ENCODE assay signal across 19 mouse cellular contexts in genomic region chr13:41410191-41411074, GRCm38 (mm10).
DNase-seq lines count a peak whose midpoint lies in the region; ATAC-seq and TF ChIP-seq lines count a peak whose summit lies in the region.
"Had no signal": no experiment of that assay in that cellular context is flagged by ENCODE, and none has a peak within 500 bp of the region (broad histone marks: within the 10 kb centered on the region; RNA-seq: fewer than 3 reads in every experiment).

No protein-coding gene starts in this region.

- H3K4me1 ChIP-seq in lung, embryonic 15.5 days: no peaks in the 10 kb centered on the region
- no peaks in the 10 kb centered on the region; the same call in none of the 2 replicates for H3K4me1 ChIP-seq in lung, adult 2 months (ENCODE audit: control insufficient read depth, insufficient read depth, low read length)
- no peaks in the 10 kb centered on the region for H3K4me1 ChIP-seq in midbrain, embryonic 11.5 days (ENCODE audit: control insufficient read depth, insufficient read depth, low read length)
- no peaks in the 10 kb centered on the region for H3K4me1 ChIP-seq in midbrain, embryonic 16.5 days (ENCODE audit: control insufficient read depth, insufficient read depth, low read length)
- H3K4me1 ChIP-seq: embryonic facial prominence, embryonic 10.5 days; forebrain, embryonic 13.5 days; heart, embryonic 12.5 days had no signal

- TF ChIP-seq POLR2A in lung, adult 2 months (IDR thresholded peaks at IDR 0.05; ENCODE audit: borderline replicate concordance, extremely low read depth, low read depth, low read length): no peak

- intact Hi-C loops in heart, postnatal 36 days (cut with DNase I): no loop called here

- H3K27me3 ChIP-seq in lung, embryonic 15.5 days: no peaks in the 10 kb centered on the region
- no peaks in the 10 kb centered on the region for H3K27me3 ChIP-seq in midbrain, embryonic 11.5 days (ENCODE audit: control insufficient read depth, insufficient read depth, low read length)
- H3K27me3 ChIP-seq in midbrain, embryonic 16.5 days (ENCODE audit: control insufficient read depth, insufficient read depth, low read depth, low read length): no peaks in the 10 kb centered on the region
- H3K27me3 ChIP-seq: forebrain, embryonic 13.5 days had no signal

- H3K4me2 ChIP-seq in lung, embryonic 15.5 days: no peak overlapping the region
- no peak overlapping the region for H3K4me2 ChIP-seq in midbrain, embryonic 11.5 days
- no peak overlapping the region for H3K4me2 ChIP-seq in midbrain, embryonic 16.5 days (ENCODE audit: low read length)
- H3K4me2 ChIP-seq: forebrain, embryonic 13.5 days; heart, embryonic 12.5 days had no signal

- 52% methylated on average over 13 of the region's 13 CpGs for WGBS in lung, embryonic 15.5 days
- 63% methylated on average over 13 of the region's 13 CpGs for WGBS in lung, adult 2 months
- WGBS in midbrain, embryonic 11.5 days: 86% methylated on average over 13 of the region's 13 CpGs
- 87% methylated on average over 13 of the region's 13 CpGs for WGBS in midbrain, embryonic 16.5 days

- peak overlapping the region; percentile 17; the same call in 1 of the 2 replicates for H3K27ac ChIP-seq in lung, embryonic 15.5 days
- no peak overlapping the region for H3K27ac ChIP-seq in midbrain, embryonic 11.5 days (ENCODE audit: low read depth, low read length)
- no peak overlapping the region for H3K27ac ChIP-seq in midbrain, embryonic 16.5 days (ENCODE audit: low read length)
- H3K27ac ChIP-seq: embryonic facial prominence, embryonic 10.5 days; forebrain, embryonic 13.5 days had no signal

- DNase-seq in heart, adult 11 months: peak; percentile 82
- no peak for DNase-seq in heart, postnatal 36 days
- no peak for DNase-seq in lung, adult 2 months
- DNase-seq in midbrain, embryonic 11.5 days (ENCODE audit: low spot score, missing footprints): peak; percentile 64
- no peak for DNase-seq in left cerebral cortex, adult 11 months (ENCODE audit: low spot score)
- DNase-seq: adrenal gland, adult 8-10 months; adrenal gland, postnatal 36 days; B cell, adult 2 months; cerebellum, adult 2 months; cerebellum, postnatal 10 days; forebrain, postnatal 0 days; gastrocnemius, postnatal 14 days had no signal

- H3K9me3 ChIP-seq in lung, embryonic 15.5 days: no peaks in the 10 kb centered on the region; the same call in 1 of the 2 replicates
- no peaks in the 10 kb centered on the region for H3K9me3 ChIP-seq in midbrain, embryonic 11.5 days (ENCODE audit: control insufficient read depth, low read length)
- no peaks in the 10 kb centered on the region for H3K9me3 ChIP-seq in midbrain, embryonic 16.5 days (replicated peaks; ENCODE audit: control insufficient read depth, low read length, poor library complexity, severe bottlenecking)
- H3K9me3 ChIP-seq: embryonic facial prominence, embryonic 10.5 days; forebrain, embryonic 13.5 days; G1E had no signal

- H3K9ac ChIP-seq in lung, embryonic 15.5 days: no peak overlapping the region
- no peak overlapping the region for H3K9ac ChIP-seq in midbrain, embryonic 11.5 days (ENCODE audit: low read length)
- no peak overlapping the region for H3K9ac ChIP-seq in midbrain, embryonic 16.5 days (ENCODE audit: low read depth, low read length)
- H3K9ac ChIP-seq: forebrain, embryonic 13.5 days; forebrain, postnatal 0 days; heart, embryonic 12.5 days had no signal

- no peak overlapping the region for H3K4me3 ChIP-seq in lung, embryonic 15.5 days
- no peak overlapping the region for H3K4me3 ChIP-seq in lung, adult 2 months (replicated peaks; ENCODE audit: extremely low read depth, low read depth, low read length)
- H3K4me3 ChIP-seq in midbrain, embryonic 11.5 days (ENCODE audit: low read depth, low read length): no peak overlapping the region
- H3K4me3 ChIP-seq in midbrain, embryonic 16.5 days (ENCODE audit: low read depth, low read length): no peak overlapping the region
- H3K4me3 ChIP-seq: embryonic facial prominence, embryonic 10.5 days; forebrain, embryonic 13.5 days; heart, embryonic 12.5 days had no signal

- peak; percentile 62; the same call in 1 of the 2 replicates for ATAC-seq in lung, embryonic 15.5 days (ENCODE audit: borderline replicate concordance, extremely low read depth, low FRiP score, low TSS enrichment)
- ATAC-seq in midbrain, embryonic 11.5 days (ENCODE audit: low FRiP score): no peak
- no peak for ATAC-seq in midbrain, embryonic 16.5 days
- ATAC-seq: CD4-positive, CD25-positive, alpha-beta regulatory T cell, adult 4 months; forebrain, embryonic 13.5 days; forebrain, postnatal 0 days had no signal

- TF ChIP-seq CTCF in lung, adult 2 months (IDR thresholded peaks at IDR 0.05; ENCODE audit: insufficient read depth, low read length): no peak

- no peaks in the 10 kb centered on the region for H3K36me3 ChIP-seq in lung, embryonic 15.5 days
- no peaks in the 10 kb centered on the region for H3K36me3 ChIP-seq in midbrain, embryonic 11.5 days (ENCODE audit: control insufficient read depth, insufficient read depth, low read length)
- H3K36me3 ChIP-seq in midbrain, embryonic 16.5 days (ENCODE audit: control insufficient read depth, insufficient read depth, low read length): no peaks in the 10 kb centered on the region
- H3K36me3 ChIP-seq: embryonic facial prominence, embryonic 10.5 days; G1E; heart, embryonic 12.5 days had no signal

Comparison
In these comparisons a context has a peak if more than half of its experiments do, and no peak if none do; other contexts are left out.
1. DNase-seq: peak in heart, adult 11 months (single experiment) and midbrain, embryonic 11.5 days (single experiment); none in heart, postnatal 36 days (0 of 2), lung, adult 2 months (single experiment) and left cerebral cortex, adult 11 months (single experiment).